Comparison of ENCODE assay signal across 9 mouse cellular contexts in genomic region chr7:142552591-142553416, GRCm38 (mm10). TPM values are rescaled to one million over a fixed set of nuclear protein-coding genes. Genes with fewer than 3 reads are reported as not detected.
DNase-seq lines count a peak whose midpoint lies in the region; ATAC-seq and TF ChIP-seq lines count a peak whose summit lies in the region.
"Had no signal": no experiment of that assay in that cellular context is flagged by ENCODE, and none has a peak within 500 bp of the region (broad histone marks: within the 10 kb centered on the region; RNA-seq: fewer than 3 reads in every experiment).

No protein-coding gene starts in this region.

- no peak for TF ChIP-seq POLR2A in lung, adult 2 months (IDR thresholded peaks at IDR 0.05; ENCODE audit: borderline replicate concordance, extremely low read depth, low read depth, low read length)

- 10% methylated on average over 13 of the region's 13 CpGs for WGBS in heart, embryonic 10.5 days
- 64% methylated on average over 13 of the region's 13 CpGs for WGBS in lung, adult 2 months
- 4% methylated on average over 13 of the region's 13 CpGs for WGBS in limb, embryonic 11.5 days
- 29% methylated on average over 13 of the region's 13 CpGs for WGBS in stomach, embryonic 16.5 days

- H3K4me1 ChIP-seq in heart, embryonic 10.5 days = peaks cover 92% of the 10 kb centered on the region
- no peaks in the 10 kb centered on the region for H3K4me1 ChIP-seq in lung, adult 2 months (ENCODE audit: control insufficient read depth, insufficient read depth, low read length)
- peaks cover 74% of the 10 kb centered on the region for H3K4me1 ChIP-seq in limb, embryonic 11.5 days (ENCODE audit: control insufficient read depth, insufficient read depth, low read length)
- peaks cover 47% of the 10 kb centered on the region for H3K4me1 ChIP-seq in stomach, embryonic 16.5 days (ENCODE audit: control insufficient read depth, insufficient read depth, low read length)

- no peaks in the 10 kb centered on the region for H3K27me3 ChIP-seq in heart, embryonic 10.5 days (ENCODE audit: insufficient read depth, poor library complexity, severe bottlenecking)
- H3K27me3 ChIP-seq in limb, embryonic 11.5 days (ENCODE audit: control insufficient read depth, insufficient read depth, low read length) = no peaks in the 10 kb centered on the region
- H3K27me3 ChIP-seq in stomach, embryonic 16.5 days (ENCODE audit: control insufficient read depth, insufficient read depth, low read length) = no peaks in the 10 kb centered on the region

- peak overlapping the region; percentile 95 for H3K27ac ChIP-seq in heart, embryonic 10.5 days
- peak overlapping the region; percentile 99 for H3K27ac ChIP-seq in limb, embryonic 11.5 days (replicated peaks; ENCODE audit: low read depth, low read length)
- peak overlapping the region; percentile 76 for H3K27ac ChIP-seq in stomach, embryonic 16.5 days (ENCODE audit: low read length)

- ATAC-seq in limb, embryonic 11.5 days (ENCODE audit: insufficient number of reproducible peaks, low FRiP score, low TSS enrichment, low read depth) = peak; percentile 53
- peak; percentile 60 for ATAC-seq in stomach, embryonic 16.5 days (ENCODE audit: insufficient read depth, low FRiP score)

- H3K9ac ChIP-seq in limb, embryonic 11.5 days (ENCODE audit: low read length) = peak overlapping the region; percentile 49
- peak overlapping the region; percentile 4 for H3K9ac ChIP-seq in stomach, embryonic 16.5 days (ENCODE audit: low read length)

- H3K4me3 ChIP-seq in heart, embryonic 10.5 days = peak overlapping the region; percentile 25
- H3K4me3 ChIP-seq in lung, adult 2 months (replicated peaks; ENCODE audit: extremely low read depth, low read depth, low read length) = no peak overlapping the region
- no peak overlapping the region for H3K4me3 ChIP-seq in limb, embryonic 11.5 days (ENCODE audit: low read depth, low read length)
- no peak overlapping the region for H3K4me3 ChIP-seq in stomach, embryonic 16.5 days (replicated peaks; ENCODE audit: low read length)

- peak; percentile 94 for DNase-seq in heart, embryonic 10.5 days (ENCODE audit: low spot score)
- no peak for DNase-seq in heart, adult 9 months (ENCODE audit: low spot score in 2 of 2)
- peak; percentile 8 for DNase-seq in lung, postnatal 10 days
- no peak for DNase-seq in lung, adult 2 months
- DNase-seq in limb, embryonic 11.5 days (ENCODE audit: low spot score) = peak; percentile 86
- DNase-seq in layer of hippocampus, adult 9-10 months (ENCODE audit: low spot score) = no peak
- no peak for DNase-seq in B cell, adult 2 months
- DNase-seq: cerebellum, adult 18-20 months had no signal

- H3K36me3 ChIP-seq in heart, embryonic 10.5 days = no peaks in the 10 kb centered on the region
- H3K36me3 ChIP-seq in limb, embryonic 11.5 days (ENCODE audit: control insufficient read depth, insufficient read depth, low read length) = no peaks in the 10 kb centered on the region
- no peaks in the 10 kb centered on the region for H3K36me3 ChIP-seq in stomach, embryonic 16.5 days (ENCODE audit: control insufficient read depth, insufficient read depth, low read length)

- H3K4me2 ChIP-seq in limb, embryonic 11.5 days (ENCODE audit: low read depth, severe bottlenecking) = peak overlapping the region; percentile 29; the same call in 1 of the 2 replicates
- H3K4me2 ChIP-seq in stomach, embryonic 16.5 days (ENCODE audit: low read depth, low read length) = no peak overlapping the region

- TF ChIP-seq CTCF in lung, adult 2 months (IDR thresholded peaks at IDR 0.05; ENCODE audit: insufficient read depth, low read length) = no peak

- H3K9me3 ChIP-seq in heart, embryonic 10.5 days = no peaks in the 10 kb centered on the region
- no peaks in the 10 kb centered on the region for H3K9me3 ChIP-seq in limb, embryonic 11.5 days (ENCODE audit: control insufficient read depth, low read length)
- no peaks in the 10 kb centered on the region for H3K9me3 ChIP-seq in stomach, embryonic 16.5 days (replicated peaks; ENCODE audit: control insufficient read depth, low read length)

RNA-seq across cellular contexts. Expression of gene Mrpl23, which starts 20.3 kb away (rescaled TPM):
- 17.1 and 25.1 TPM in 2 replicates for polyA plus RNA-seq in heart, embryonic 10.5 days (2016; fragmentation: Nextera tagmentation; extraction: Ambion mirVana)
- polyA plus RNA-seq in lung, adult 2 months (2012; rRNA removed) = 8.0 and 10.3 TPM in 2 replicates
- polyA plus RNA-seq in limb, embryonic 11.5 days (2014; fragmentation: Nextera tagmentation; extraction: Ambion mirVana) = 17.8 and 19.7 TPM in 2 replicates
- 16.2 and 30.7 TPM in 2 replicates for polyA plus RNA-seq in stomach, embryonic 16.5 days (2015; fragmentation: Nextera tagmentation; extraction: Ambion mirVana)

RNA-seq across cellular contexts. Expression of gene Tnnt3, which starts 54.2 kb away (rescaled TPM):
- polyA plus RNA-seq in heart, embryonic 10.5 days (2016; fragmentation: Nextera tagmentation; extraction: Ambion mirVana) = 9.5 and 10.4 TPM in 2 replicates
- polyA plus RNA-seq in lung, adult 2 months (2012; rRNA removed) = 4.1 and 64.7 TPM in 2 replicates
- 8.0 and 10.8 TPM in 2 replicates for polyA plus RNA-seq in limb, embryonic 11.5 days (2014; fragmentation: Nextera tagmentation; extraction: Ambion mirVana)
- 12.0 and 208 TPM in 2 replicates for polyA plus RNA-seq in stomach, embryonic 16.5 days (2015; fragmentation: Nextera tagmentation; extraction: Ambion mirVana)

Comparison
In these comparisons a context has a peak if more than half of its experiments do, and no peak if none do; other contexts are left out.
1. DNase-seq: peak in heart, embryonic 10.5 days (single experiment), lung, postnatal 10 days (single experiment) and limb, embryonic 11.5 days (single experiment); none in heart, adult 9 months (0 of 2), lung, adult 2 months (single experiment), layer of hippocampus, adult 9-10 months (single experiment) and B cell, adult 2 months (0 of 2).
2. Peak in every context shown above with its lines, with median percentiles within 50 percentile points of each other: H3K27ac ChIP-seq.